Mouse (Mus musculus) midbrain, embryonic 15.5 days (tissue): ENCODE results near the gene Ugt8a. TPM values are rescaled to one million over a fixed set of nuclear protein-coding genes. Genes with fewer than 3 reads are reported as not detected.

ENCODE experiments used
- ATAC-seq: fragments of 200-750 bp; cut with Nextera tagmentation; replicated peaks from 2 replicates; pipeline ENCODE4 v1.8.0; 2017; ENCODE audit warnings: moderate TSS enrichment
- H3K27ac ChIP-seq: fragments of 300-500 bp; sonication (generic); 2 replicates; pipeline ENCODE4 v1.5.1; 2015; ENCODE audit warnings: mild to moderate bottlenecking, inconsistent platforms
- H3K27me3 ChIP-seq: fragments of 300-500 bp; sonication (generic); replicated peaks from 2 replicates; pipeline ENCODE4 v1.6.1; 2015; ENCODE audit warnings: inconsistent platforms
- H3K36me3 ChIP-seq: fragments of 300-500 bp; sonication (generic); replicated peaks from 2 replicates; pipeline ENCODE4 v1.6.1; 2015; ENCODE audit warnings: inconsistent platforms
- H3K4me1 ChIP-seq: fragments of 300-500 bp; sonication (generic); 2 replicates; pipeline ENCODE4 v1.6.1; 2015; ENCODE audit warnings: inconsistent platforms
- H3K4me2 ChIP-seq: fragments of 300-500 bp; sonication (generic); 2 replicates; pipeline ENCODE4 v1.6.1; 2015; ENCODE audit warnings: inconsistent platforms, mild to moderate bottlenecking, moderate library complexity
- H3K4me3 ChIP-seq: fragments of 300-500 bp; sonication (generic); 2 replicates; pipeline ENCODE4 v1.5.1; 2015; ENCODE audit warnings: mild to moderate bottlenecking, inconsistent platforms
- H3K9ac ChIP-seq: fragments of 300-500 bp; sonication (generic); 2 replicates; pipeline ENCODE4 v1.6.1; 2015; ENCODE audit warnings: mild to moderate bottlenecking, inconsistent platforms
- H3K9me3 ChIP-seq: fragments of 300-500 bp; sonication (generic); 2 replicates; pipeline ENCODE4 v1.6.1; 2016; ENCODE audit warnings: inconsistent platforms
- WGBS: fragments of 180-500 bp; shearing (Covaris S2); methylation state at CpG from one replicate; pipeline ENCODE4 v1.1.7; 2015; ENCODE audit warnings: mixed read lengths; 5-methylcytosine and 5-hydroxymethylcytosine counted together
- polyA plus RNA-seq: library from polyadenylated mRNA; unstranded; fragments of >200 nt; fragmentation: Nextera tagmentation; extraction: Ambion mirVana; gene quantifications from 2 replicates; pipeline ENCODE4 v1.2.1, GENCODE M21; 2015

Ugt8a gene
- polyA plus RNA-seq, result 2.2 and 3.1 TPM in 2 replicates

DNA sequence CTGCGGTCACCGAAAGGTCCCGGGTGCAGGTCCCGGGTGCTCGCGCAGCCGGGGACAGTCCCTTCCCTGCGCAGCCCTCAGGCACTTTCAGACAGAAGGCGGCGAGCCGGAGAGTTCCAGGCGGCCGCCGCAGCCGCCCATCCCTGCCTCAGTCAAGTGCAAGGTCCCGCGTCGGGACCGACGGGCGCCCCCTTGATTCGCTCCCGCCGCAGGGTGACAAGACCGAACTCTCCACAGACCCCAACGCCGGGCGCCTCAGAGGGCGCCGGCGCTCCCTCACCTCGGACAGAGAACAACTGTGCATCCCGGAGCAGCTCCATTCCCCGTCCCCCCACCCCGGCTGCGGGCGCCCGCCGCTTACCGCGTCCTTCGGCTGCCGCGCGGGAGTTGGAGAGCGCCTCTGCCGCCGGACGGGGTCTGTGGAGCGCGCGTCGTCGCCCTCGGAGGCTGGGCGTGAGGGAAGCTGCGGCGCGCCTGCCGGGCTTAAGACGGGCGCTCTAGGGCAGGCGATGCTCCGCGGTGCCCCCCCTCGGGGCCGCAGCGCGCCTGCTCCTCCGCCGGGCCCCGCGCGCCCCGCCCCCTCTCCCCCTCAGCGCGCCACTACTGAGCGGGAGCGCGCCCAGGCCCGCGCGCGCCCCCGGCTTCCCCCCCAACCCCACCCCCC, at the start of gene Ugt8a:
Gene Ugt8a, minus strand, starts transcription at position 528 of the 664 bp plus-strand sequence.
- Histone ChIP-seq H3K4me3 (peak within 1 kb of the TSS; percentile 59), H3K9ac (peak within 1 kb of the TSS; percentile 47), H3K4me2 (peak within 1 kb of the TSS; percentile 93), H3K27me3 (no peaks in the 10 kb centered on the region; the same call in 1 of the 2 replicates), H3K9me3 (no peaks in the 10 kb centered on the region), H3K27ac (peak within 1 kb of the TSS; percentile 8; the same call in 1 of the 2 replicates), H3K36me3 (no peaks in the 10 kb centered on the region), H3K4me1 (peaks cover 10% of the 10 kb centered on the region)
- ATAC-seq, result peak; percentile 95
- WGBS, result under 1% methylated on average over 66 of the region's 85 CpGs

DNA sequence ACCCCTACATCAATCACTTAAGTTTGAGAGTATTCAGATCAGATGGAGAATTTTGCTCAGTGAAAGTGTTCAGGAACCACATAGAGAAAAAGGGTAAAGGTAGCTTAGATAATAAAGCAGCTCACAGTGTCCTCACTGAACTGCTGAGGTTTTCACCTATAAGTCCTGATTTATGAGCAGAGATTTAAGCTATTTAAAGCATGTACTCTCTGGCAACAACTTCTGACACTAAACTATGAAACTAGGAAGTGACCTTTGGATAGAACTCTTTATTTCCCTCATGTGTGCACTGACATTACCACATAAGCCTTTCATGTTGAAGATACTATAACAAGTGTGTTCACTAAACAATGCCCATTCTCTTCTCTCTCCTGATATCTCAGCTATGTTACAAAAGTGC, 48.2 kb upstream of the Ugt8a start:
- H3K4me1 ChIP-seq, result no peaks in the 10 kb centered on the region

DNA sequence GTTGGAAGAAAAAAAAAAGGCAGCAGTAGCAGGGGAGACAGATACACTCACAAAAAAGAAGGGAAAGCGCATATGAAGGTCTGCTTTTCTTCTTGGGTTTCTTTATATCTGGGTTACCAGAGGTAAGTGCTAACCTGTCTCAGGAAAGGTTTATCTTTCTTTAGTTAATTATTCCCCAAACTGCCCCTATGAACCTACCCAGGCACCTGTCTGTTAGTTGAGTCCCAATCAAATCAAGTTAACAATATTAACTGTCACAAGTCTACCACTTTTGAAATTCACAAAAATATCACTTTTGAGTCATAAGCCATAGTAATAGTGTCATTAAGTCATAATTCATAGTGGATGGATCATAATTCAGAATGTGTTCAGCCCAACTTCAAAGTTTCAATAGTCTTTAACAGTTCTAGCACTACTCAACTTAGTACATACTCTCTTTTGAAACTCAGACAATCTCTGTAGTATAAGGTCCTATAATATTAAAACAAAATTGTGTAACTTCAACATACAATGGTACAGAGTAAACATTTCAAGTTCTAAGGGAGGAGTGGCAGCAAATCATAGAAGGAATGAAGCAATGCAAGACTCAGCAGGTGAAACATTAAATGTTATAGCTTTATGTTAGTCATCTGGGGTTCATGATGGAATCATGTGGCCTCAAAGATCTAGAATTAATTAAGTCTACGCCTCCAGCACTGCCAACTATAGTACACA, 45.4 kb upstream of the Ugt8a start:
- Histone ChIP-seq H3K4me3 (no peak overlapping the region), H3K4me2 (no peak overlapping the region), H3K27ac (no peak overlapping the region), H3K4me1 (no peaks in the 10 kb centered on the region), H3K9me3 (no peaks in the 10 kb centered on the region), H3K9ac (no peak overlapping the region), H3K27me3 (no peaks in the 10 kb centered on the region), H3K36me3 (no peaks in the 10 kb centered on the region)
- 87% methylated on average over 2 of the region's 2 CpGs for WGBS
- ATAC-seq, result no peak

More for the DNA sequence above, 48.2 kb upstream of the Ugt8a start:
- no peak overlapping the region for H3K4me3 ChIP-seq
- ATAC-seq, result no peak
- no peaks in the 10 kb centered on the region for H3K27me3 ChIP-seq
- H3K9me3 ChIP-seq, result no peaks in the 10 kb centered on the region
- H3K27ac ChIP-seq, result no peak overlapping the region
- H3K4me2 ChIP-seq, result no peak overlapping the region
- no peaks in the 10 kb centered on the region for H3K36me3 ChIP-seq
- no peak overlapping the region for H3K9ac ChIP-seq

DNA sequence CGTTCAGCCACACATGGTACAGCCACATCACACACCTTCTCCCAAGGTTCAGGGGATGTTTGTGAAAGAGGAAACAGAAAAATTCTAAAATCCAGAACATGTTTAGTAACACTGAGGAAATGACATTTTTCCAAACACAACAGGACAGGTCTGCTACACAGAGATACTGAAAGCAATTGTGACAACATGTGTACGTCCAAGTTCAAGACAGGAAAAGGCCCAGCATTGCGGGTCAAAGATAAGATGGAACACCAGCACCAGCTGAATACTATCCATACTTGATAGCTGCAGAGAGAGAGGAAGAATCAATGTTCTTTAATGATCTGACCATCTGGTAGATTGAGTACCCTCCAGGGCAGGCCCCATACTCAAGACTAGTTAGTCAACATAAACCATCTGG, 41.1 kb upstream of the Ugt8a start:
- Histone ChIP-seq H3K27ac (no peak overlapping the region), H3K36me3 (no peaks in the 10 kb centered on the region), H3K4me3 (no peak overlapping the region), H3K9ac (no peak overlapping the region), H3K9me3 (no peaks in the 10 kb centered on the region), H3K4me2 (no peak overlapping the region), H3K27me3 (no peaks in the 10 kb centered on the region), H3K4me1 (no peaks in the 10 kb centered on the region)
- no peak for ATAC-seq
- WGBS, result 92% methylated on average over 3 of the region's 3 CpGs

DNA sequence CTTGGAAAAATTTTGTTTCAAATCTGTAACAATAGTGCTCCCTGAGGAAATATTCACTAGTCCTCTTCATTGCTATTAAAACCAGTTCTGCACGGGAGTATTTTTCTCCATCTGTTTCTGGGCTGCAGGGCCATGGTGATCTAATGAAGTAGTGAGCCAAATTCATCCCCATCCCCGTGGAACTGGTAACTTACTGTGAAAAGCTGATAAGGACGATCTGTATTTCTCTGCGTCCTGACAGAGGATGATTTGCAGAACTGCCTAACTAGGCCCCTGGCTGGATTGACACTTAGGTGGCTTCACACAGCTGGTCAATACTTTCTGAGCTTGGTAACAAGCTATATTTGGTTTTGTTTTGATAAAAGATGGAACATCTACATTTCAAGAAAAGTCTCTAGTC, 37.5 kb upstream of the Ugt8a start:
- no peaks in the 10 kb centered on the region for H3K4me1 ChIP-seq
- H3K36me3 ChIP-seq, result no peaks in the 10 kb centered on the region
- no peak overlapping the region for H3K27ac ChIP-seq
- H3K4me2 ChIP-seq, result no peak overlapping the region
- H3K4me3 ChIP-seq, result no peak overlapping the region
- H3K27me3 ChIP-seq, result no peaks in the 10 kb centered on the region
- no peaks in the 10 kb centered on the region for H3K9me3 ChIP-seq
- no peak for ATAC-seq
- WGBS, result 75% methylated on average over 4 of the region's 4 CpGs
- no peak overlapping the region for H3K9ac ChIP-seq

DNA sequence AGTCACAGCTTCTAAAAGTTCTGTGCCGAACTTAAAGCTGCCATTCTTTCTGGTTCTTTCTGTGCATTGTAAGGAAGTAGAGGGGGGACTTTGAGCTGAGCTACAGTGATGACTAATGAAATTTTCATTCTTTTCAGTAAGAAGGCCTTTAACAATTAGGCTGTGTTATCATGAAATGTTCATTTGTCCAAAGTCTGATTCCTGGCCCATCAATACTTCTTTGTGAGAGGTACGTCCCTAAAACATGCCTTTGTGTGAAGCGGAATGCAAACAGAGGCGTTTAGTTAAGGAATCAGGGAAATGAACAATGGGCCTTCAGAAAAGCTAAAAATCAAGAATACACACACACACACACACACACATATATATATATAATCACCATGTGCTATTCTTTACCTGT, 31.0 kb upstream of the Ugt8a start:
- H3K27me3 ChIP-seq, result no peaks in the 10 kb centered on the region
- H3K4me3 ChIP-seq, result no peak overlapping the region
- no peaks in the 10 kb centered on the region for H3K36me3 ChIP-seq
- no peak overlapping the region for H3K27ac ChIP-seq
- H3K9me3 ChIP-seq, result no peaks in the 10 kb centered on the region
- 67% methylated on average over 4 of the region's 4 CpGs for WGBS
- no peak overlapping the region for H3K4me2 ChIP-seq
- no peak for ATAC-seq
- no peaks in the 10 kb centered on the region for H3K4me1 ChIP-seq
- no peak overlapping the region for H3K9ac ChIP-seq

DNA sequence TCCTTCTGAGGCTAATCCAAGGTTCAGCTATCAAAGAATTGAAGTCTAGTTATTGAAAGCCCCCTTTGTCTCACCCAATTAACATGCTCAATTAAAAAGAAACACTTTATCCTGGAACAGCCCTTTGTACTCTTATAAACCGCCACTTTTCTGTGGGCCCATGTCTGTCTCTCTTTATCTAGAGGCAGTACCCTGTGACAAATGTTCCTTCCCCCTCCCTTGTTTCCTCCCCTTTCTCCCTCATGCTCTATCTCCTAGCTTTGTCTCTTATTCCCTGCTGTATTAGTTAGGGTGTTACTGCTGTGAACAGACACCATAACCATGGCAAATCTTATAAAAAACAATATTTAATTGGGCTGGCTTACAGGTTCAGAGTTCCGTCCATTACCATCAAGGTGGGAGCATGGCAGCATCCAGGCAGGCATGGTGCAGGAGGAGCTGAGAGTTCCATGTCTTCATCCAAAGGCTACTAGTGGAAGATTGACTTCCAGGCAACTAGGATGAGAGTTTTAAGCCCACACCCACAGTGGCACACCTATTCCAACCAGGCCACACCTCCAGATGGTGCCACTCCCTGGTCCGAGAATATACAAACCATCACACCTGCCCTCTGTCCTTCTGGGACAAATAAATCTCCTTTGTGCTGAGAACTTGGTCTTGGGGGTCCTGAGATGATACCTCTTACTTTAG, 17.9 kb upstream of the Ugt8a start:
- ATAC-seq, result no peak
- no peaks in the 10 kb centered on the region for H3K9me3 ChIP-seq
- H3K27ac ChIP-seq, result no peak overlapping the region
- H3K9ac ChIP-seq, result no peak overlapping the region
- H3K36me3 ChIP-seq, result no peaks in the 10 kb centered on the region
- no peak overlapping the region for H3K4me3 ChIP-seq
- no peak overlapping the region for H3K4me2 ChIP-seq
- no peaks in the 10 kb centered on the region for H3K27me3 ChIP-seq
- no peaks in the 10 kb centered on the region for H3K4me1 ChIP-seq
- 57% methylated on average over 3 of the region's 3 CpGs for WGBS

DNA sequence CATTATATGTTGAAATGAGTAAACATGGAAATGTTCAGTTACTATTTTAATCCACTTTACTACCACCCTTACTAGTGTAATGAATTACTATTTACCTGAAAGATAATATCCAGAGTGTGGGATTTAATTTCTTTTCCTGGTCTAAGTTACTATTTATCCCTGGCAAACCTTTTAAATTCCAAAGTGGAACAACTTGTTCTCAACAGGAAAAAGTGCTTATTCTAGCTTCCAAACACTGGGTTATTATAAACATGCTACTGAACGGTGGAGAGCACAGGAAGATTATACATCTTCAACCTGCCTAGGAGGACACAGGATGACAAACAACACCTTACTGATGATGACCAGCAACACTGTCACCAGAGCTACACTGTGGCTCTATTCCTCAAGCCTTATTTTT, 16.5 kb upstream of the Ugt8a start:
- no peaks in the 10 kb centered on the region for H3K27me3 ChIP-seq
- H3K27ac ChIP-seq, result no peak overlapping the region
- H3K9me3 ChIP-seq, result no peaks in the 10 kb centered on the region
- no peak overlapping the region for H3K4me3 ChIP-seq
- WGBS, result 85% methylated on average over 1 of the region's 1 CpGs
- ATAC-seq, result no peak
- no peak overlapping the region for H3K9ac ChIP-seq
- H3K4me2 ChIP-seq, result no peak overlapping the region
- H3K36me3 ChIP-seq, result no peaks in the 10 kb centered on the region
- H3K4me1 ChIP-seq, result no peaks in the 10 kb centered on the region

DNA sequence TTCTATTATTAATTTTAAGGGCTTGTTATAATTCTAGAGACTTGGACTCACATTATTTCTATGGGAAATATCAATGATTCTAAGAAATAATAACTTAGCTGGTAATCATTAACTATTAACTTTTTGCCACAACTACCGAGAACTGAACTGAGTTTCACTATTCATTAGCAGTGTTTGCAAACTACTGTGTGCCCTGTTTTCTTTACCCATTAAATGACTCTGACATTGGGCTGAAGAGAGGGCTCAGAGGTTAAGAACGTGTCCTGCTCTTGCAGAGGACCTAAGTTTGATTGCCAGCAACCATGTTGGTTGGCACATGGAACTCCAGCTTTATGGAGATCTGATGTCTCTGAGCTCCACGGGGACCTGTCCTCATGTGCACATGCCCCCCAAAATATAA, 2.4 kb upstream of the Ugt8a start:
- H3K9ac ChIP-seq, result no peak overlapping the region
- peaks cover 10% of the 10 kb centered on the region for H3K4me1 ChIP-seq
- H3K27ac ChIP-seq, result no peak overlapping the region
- H3K36me3 ChIP-seq, result no peaks in the 10 kb centered on the region
- no peaks in the 10 kb centered on the region; the same call in 1 of the 2 replicates for H3K27me3 ChIP-seq
- H3K4me2 ChIP-seq, result no peak overlapping the region
- no peak overlapping the region for H3K4me3 ChIP-seq
- no peak for ATAC-seq
- no peaks in the 10 kb centered on the region for H3K9me3 ChIP-seq
- 84% methylated on average over 3 of the region's 3 CpGs for WGBS

DNA sequence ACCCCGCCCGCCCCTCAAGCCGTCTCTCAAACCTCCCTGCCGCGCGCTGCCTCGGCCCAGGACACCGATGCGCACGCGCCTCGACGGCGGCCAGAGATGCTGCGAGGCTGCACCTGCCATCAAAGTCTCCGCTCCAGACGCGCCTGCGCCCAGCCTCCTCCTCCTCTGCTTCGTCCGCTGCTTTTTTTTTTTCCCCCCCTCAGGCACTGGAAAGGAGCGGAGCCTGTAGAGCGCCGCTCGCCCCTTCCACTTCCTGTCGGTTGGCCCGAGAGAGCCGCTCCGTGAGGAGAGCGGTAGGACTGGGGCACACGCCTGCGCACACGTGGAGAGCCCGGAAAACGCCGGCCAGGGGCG, 314 bp upstream of the Ugt8a start:
- under 1% methylated on average over 30 of the region's 37 CpGs for WGBS
- no peaks in the 10 kb centered on the region for H3K9me3 ChIP-seq
- peak overlapping the region; percentile 93 for H3K4me2 ChIP-seq
- H3K9ac ChIP-seq, result peak overlapping the region; percentile 47; the same call in 1 of the 2 replicates
- H3K4me1 ChIP-seq, result peaks cover 10% of the 10 kb centered on the region
- H3K27me3 ChIP-seq, result no peaks in the 10 kb centered on the region; the same call in 1 of the 2 replicates
- no peaks in the 10 kb centered on the region for H3K36me3 ChIP-seq
- peak overlapping the region; percentile 59 for H3K4me3 ChIP-seq
- H3K27ac ChIP-seq, result no peak overlapping the region
- ATAC-seq, result peak; percentile 93

DNA sequence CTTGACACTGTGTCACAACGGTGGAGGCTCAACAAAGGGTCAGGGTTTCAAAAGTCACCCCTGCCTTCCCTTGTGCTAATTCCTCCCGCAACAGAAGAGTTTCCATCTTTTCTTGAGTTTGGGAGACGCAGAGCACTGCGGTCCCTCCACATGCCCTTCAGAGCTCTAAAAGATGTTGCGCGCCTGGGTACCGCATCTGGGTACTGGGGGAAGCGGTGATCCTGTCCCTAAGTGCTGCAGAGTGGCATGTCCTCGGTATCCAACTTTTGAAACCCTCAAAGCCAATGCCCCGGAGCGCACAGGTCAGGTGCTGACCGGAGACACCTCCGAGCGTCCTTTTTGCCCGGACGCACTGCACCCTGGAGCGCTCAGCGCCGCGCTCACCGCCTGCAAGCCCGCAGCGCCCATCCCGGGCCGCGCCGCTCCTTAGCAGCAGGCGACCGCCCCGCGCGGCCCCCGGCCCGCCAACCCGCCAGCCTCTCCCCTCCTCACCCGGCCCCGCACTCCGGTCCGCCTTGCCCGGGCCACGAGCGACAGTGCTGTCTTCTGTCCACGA, 805 bp downstream of the Ugt8a start:
- peak; percentile 80 for ATAC-seq
- H3K27ac ChIP-seq, result peak overlapping the region; percentile 8; the same call in 1 of the 2 replicates

DNA sequence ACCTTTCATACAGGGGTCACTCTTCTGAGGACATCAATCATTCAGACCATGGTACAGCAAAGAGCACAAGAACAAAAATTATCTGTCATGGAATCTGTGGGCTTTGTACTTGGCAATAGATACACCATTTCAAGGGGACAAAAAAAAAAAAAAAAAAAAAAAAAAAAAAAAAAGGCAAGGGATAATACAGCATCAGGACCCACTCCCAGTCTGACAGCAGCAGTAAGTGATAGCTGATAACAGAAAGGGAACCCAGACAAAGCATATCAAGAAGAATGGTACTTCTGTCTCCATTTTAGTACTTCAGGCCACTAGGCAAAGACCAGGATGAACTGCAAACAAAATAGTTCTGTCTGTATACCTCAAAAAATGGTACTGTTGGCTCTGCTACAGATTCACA, 2.6 kb downstream of the Ugt8a start:
- no peaks in the 10 kb centered on the region for H3K36me3 ChIP-seq
- no peak overlapping the region for H3K4me2 ChIP-seq
- no peak overlapping the region for H3K4me3 ChIP-seq
- H3K9ac ChIP-seq, result no peak overlapping the region
- no peaks in the 10 kb centered on the region; the same call in 1 of the 2 replicates for H3K27me3 ChIP-seq
- H3K4me1 ChIP-seq, result peaks cover 10% of the 10 kb centered on the region
- H3K9me3 ChIP-seq, result no peaks in the 10 kb centered on the region
- ATAC-seq, result no peak
- H3K27ac ChIP-seq, result no peak overlapping the region

More for the DNA sequence above, 805 bp downstream of the Ugt8a start:
- 1% methylated on average over 43 of the region's 43 CpGs for WGBS
- no peaks in the 10 kb centered on the region; the same call in 1 of the 2 replicates for H3K27me3 ChIP-seq
- peak overlapping the region; percentile 93 for H3K4me2 ChIP-seq
- peak overlapping the region; percentile 59 for H3K4me3 ChIP-seq
- no peaks in the 10 kb centered on the region for H3K9me3 ChIP-seq
- peaks cover 10% of the 10 kb centered on the region for H3K4me1 ChIP-seq
- H3K36me3 ChIP-seq, result no peaks in the 10 kb centered on the region
- peak overlapping the region; percentile 47 for H3K9ac ChIP-seq
